Mouse (Mus musculus) E14TG2a.4 (cell line): ENCODE data around the gene Adamtsl1.

Source experiments
- H3K27me3 ChIP-seq: 2 replicates; pipeline ENCODE4 v1.6.1; 2014; ENCODE audit warnings: low read length, control low read depth; ENCODE audit not compliant: insufficient read depth
- H3K36me3 ChIP-seq: 2 replicates; pipeline ENCODE4 v1.6.1; 2014; ENCODE audit warnings: low read length, control low read depth; ENCODE audit not compliant: insufficient read depth
- H3K4me1 ChIP-seq: replicated peaks from 2 replicates; pipeline ENCODE4 v1.6.1; 2014; ENCODE audit warnings: low read depth, low read length, control low read depth
- H3K4me3 ChIP-seq: replicated peaks from 2 replicates; pipeline ENCODE4 v1.5.1; 2014; ENCODE audit warnings: mild to moderate bottlenecking, low read length
- H3K9me3 ChIP-seq: 2 replicates; pipeline ENCODE4 v1.6.1; 2014; ENCODE audit warnings: low read length, control low read depth
- CTCF ChIP-seq: conservative IDR thresholded peaks from 2 replicates; pipeline ENCODE4 v1.5.1; 2014; ENCODE audit warnings: low read length
- NANOG ChIP-seq: IDR thresholded peaks from 2 replicates; pipeline ENCODE4 v1.6.1; 2014; ENCODE audit warnings: borderline replicate concordance, low read length, mixed read lengths
- POU5F1 ChIP-seq: IDR thresholded peaks from 2 replicates; pipeline ENCODE4 v1.6.1; 2014; ENCODE audit warnings: low read length, borderline replicate concordance

Gene Adamtsl1

GRCm38 (mm10) chr4:86407200-86407527, 893.2 kb downstream of the Adamtsl1 start:
- no peaks in the 10 kb centered on the region for H3K4me1 ChIP-seq
- TF ChIP-seq CTCF = no peak
- no peak for TF ChIP-seq POU5F1
- TF ChIP-seq NANOG = no peak
- H3K9me3 ChIP-seq = peaks cover under 1% of the 10 kb centered on the region; the same call in 1 of the 2 replicates
- H3K36me3 ChIP-seq = no peaks in the 10 kb centered on the region
- H3K4me3 ChIP-seq = no peak overlapping the region
- H3K27me3 ChIP-seq = no peaks in the 10 kb centered on the region

DNA sequence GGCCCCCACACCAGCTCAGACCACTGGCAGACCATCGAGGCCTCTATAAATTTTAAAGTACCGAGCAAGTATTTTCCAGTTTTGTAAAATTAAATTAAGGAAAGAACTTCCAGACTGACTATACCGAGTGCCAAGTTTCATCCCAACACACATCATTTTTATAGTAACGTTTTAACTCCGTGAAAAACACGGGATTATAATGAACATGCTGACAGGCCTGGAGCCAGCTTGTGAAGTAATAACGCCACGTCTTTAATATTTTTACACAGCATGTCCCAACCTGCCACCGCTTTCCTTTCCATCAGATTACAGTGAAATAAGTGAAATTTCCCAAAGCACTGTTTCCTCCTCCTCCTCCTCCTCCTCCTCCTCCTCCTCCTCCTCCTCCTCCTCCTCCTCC, 894.4 kb downstream of the Adamtsl1 start:
- TF ChIP-seq CTCF (no peak), POU5F1 (no peak)

GRCm38 (mm10) chr4:86410946-86411345, 897.0 kb downstream of the Adamtsl1 start:
- TF ChIP-seq CTCF (no peak), NANOG (no peak), POU5F1 (no peak)
- no peak overlapping the region for H3K4me3 ChIP-seq
- H3K27me3 ChIP-seq = no peaks in the 10 kb centered on the region
- no peaks in the 10 kb centered on the region for H3K36me3 ChIP-seq
- peaks cover 6% of the 10 kb centered on the region; the same call in 1 of the 2 replicates for H3K9me3 ChIP-seq
- no peaks in the 10 kb centered on the region for H3K4me1 ChIP-seq

More for the DNA sequence above, 894.4 kb downstream of the Adamtsl1 start:
- no peak overlapping the region for H3K4me3 ChIP-seq
- H3K4me1 ChIP-seq = no peaks in the 10 kb centered on the region
- peaks cover 6% of the 10 kb centered on the region; the same call in 1 of the 2 replicates for H3K9me3 ChIP-seq
- H3K36me3 ChIP-seq = no peaks in the 10 kb centered on the region
- no peaks in the 10 kb centered on the region for H3K27me3 ChIP-seq

DNA sequence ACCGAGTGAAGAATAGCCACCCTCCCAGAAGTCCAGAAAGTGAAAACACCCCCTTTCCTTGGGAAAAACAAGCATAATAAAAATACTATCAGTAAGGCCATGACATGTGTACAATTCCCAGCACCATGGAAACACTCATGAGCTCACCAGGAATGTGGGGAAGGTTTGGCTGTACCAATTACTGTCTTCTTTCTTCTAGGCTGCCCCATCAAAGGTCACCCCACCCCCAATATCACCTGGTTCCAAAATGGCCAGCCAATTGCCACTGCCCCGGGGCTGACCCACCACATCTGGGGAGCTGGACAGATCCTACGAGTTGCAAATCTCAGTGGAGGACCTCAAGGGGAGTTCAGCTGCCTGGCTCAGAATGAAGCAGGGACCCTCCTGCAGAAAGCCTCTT, 899.4 kb downstream of the Adamtsl1 start:
- no peak overlapping the region for H3K4me3 ChIP-seq
- peaks cover 6% of the 10 kb centered on the region; the same call in 1 of the 2 replicates for H3K9me3 ChIP-seq
- TF ChIP-seq CTCF (no peak), NANOG (no peak), POU5F1 (no peak)
- no peaks in the 10 kb centered on the region for H3K4me1 ChIP-seq
- H3K27me3 ChIP-seq = no peaks in the 10 kb centered on the region
- H3K36me3 ChIP-seq = no peaks in the 10 kb centered on the region

DNA sequence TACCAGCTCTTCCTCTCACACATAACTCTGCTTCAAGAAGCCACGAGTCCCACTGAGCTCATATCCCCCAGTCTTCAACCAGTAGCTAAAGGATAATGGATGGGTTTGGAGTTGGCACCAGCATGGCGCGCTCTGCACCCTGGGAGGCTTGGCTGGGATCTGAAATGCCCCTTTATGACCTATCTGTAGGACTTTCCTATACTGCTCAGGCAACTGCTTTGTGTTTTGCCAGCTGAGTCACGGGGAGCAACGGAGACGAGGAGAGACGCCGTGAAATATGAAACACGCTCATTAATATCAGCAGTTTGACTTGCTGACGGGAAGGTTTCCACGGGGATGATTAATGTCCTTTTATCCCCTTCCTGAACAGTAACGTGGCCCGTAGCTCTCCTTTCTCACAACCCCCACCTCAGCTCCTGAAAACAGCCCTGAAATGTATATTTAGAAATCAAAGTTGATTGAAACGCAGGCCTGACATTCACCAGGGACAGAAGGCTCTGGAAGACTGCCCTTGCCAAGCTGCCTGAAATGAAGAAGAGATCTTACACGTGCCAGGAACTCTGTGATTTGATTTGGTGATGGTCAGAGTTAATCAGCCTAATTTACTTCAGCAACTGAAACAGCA, 902.5 kb downstream of the Adamtsl1 start:
- Histone ChIP-seq H3K4me3 (no peak overlapping the region), H3K27me3 (no peaks in the 10 kb centered on the region), H3K36me3 (no peaks in the 10 kb centered on the region), H3K9me3 (peaks cover 6% of the 10 kb centered on the region; the same call in 1 of the 2 replicates), H3K4me1 (no peaks in the 10 kb centered on the region)
- TF ChIP-seq NANOG (no peak), CTCF (no peak), POU5F1 (no peak)

DNA sequence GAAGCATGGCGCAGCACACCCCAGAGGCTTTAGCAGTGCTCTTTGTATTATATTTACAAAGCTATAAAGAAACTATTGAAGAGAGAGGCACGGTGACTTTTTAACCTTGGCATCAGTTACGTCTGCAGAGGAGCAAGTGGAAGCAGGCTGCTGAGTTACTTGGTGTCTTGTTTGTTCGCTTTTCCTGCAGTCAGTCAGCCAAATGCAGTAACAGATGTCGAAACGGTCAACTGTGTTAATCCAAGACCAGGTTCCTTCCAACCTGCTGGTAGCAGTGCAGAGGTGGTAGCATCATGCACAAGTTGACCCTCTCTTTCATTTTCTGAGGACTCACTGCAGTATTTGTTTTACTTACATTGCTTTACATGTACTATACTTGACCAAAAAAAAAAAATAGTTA, 908.6 kb downstream of the Adamtsl1 start:
- TF ChIP-seq POU5F1 = no peak
- no peak for TF ChIP-seq CTCF
- no peak for TF ChIP-seq NANOG
- no peaks in the 10 kb centered on the region for H3K9me3 ChIP-seq
- no peak overlapping the region for H3K4me3 ChIP-seq
- H3K4me1 ChIP-seq = 0 out of 2 replicates have a peak, but pooled peaks cover 3% of the 10 kb centered on the region
- no peaks in the 10 kb centered on the region for H3K36me3 ChIP-seq
- H3K27me3 ChIP-seq = no peaks in the 10 kb centered on the region

GRCm38 (mm10) chr4:86425581-86425980, 911.6 kb downstream of the Adamtsl1 start:
- TF ChIP-seq POU5F1 (no peak), CTCF (no peak), NANOG (no peak)
- Histone ChIP-seq H3K36me3 (no peaks in the 10 kb centered on the region), H3K9me3 (no peaks in the 10 kb centered on the region), H3K27me3 (no peaks in the 10 kb centered on the region), H3K4me3 (no peak overlapping the region), H3K4me1 (0 out of 2 replicates have a peak, but pooled peaks cover 3% of the 10 kb centered on the region)

DNA sequence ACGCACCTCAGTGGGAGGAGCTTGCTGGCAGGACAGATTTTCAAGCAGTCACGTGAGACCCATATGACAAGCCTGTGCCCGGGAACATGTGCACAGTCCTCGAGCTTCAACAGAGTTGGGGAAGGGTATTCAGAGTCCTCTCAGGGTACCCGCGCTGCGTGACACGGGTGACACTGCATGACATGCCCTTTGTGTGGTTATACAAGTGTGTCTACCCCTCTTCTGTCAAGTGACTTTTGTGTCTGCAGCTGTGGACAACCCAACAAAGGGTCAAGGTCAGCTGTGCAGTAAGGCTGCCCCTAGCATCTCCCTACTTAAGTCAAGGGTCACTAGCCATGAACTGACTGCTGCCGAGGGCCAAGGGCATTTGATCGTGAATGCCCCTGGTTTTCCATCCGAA, 912.6 kb downstream of the Adamtsl1 start:
- Histone ChIP-seq H3K4me3 (no peak overlapping the region), H3K9me3 (no peaks in the 10 kb centered on the region), H3K4me1 (0 out of 2 replicates have a peak, but pooled peaks cover 3% of the 10 kb centered on the region), H3K36me3 (no peaks in the 10 kb centered on the region), H3K27me3 (no peaks in the 10 kb centered on the region)
- TF ChIP-seq CTCF (no peak), POU5F1 (no peak), NANOG (no peak)

DNA sequence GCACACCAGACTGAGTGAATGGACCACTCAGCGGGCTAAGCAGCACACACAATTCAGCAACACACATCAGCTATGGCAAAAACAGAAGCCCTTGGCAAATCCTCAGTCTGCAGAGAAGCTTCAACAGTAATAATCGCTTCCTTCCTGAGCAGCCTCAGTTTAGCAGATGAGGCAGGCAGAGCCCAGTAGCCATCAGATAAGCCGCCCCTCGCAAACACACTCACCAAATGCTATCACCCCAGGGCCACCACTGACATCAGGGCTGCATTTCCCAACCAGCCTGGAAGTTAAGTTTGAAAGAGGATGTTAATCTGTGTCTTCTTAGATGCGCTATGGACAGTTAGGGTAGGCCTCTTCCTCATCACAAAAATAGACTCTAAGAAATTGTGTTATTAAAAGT, 913.3 kb downstream of the Adamtsl1 start:
- no peak overlapping the region for H3K4me3 ChIP-seq

More for the DNA sequence above, 913.3 kb downstream of the Adamtsl1 start:
- Histone ChIP-seq H3K9me3 (no peaks in the 10 kb centered on the region), H3K36me3 (no peaks in the 10 kb centered on the region), H3K4me1 (0 out of 2 replicates have a peak, but pooled peaks cover 3% of the 10 kb centered on the region), H3K27me3 (no peaks in the 10 kb centered on the region)
- TF ChIP-seq NANOG (no peak), CTCF (no peak), POU5F1 (no peak)
